Mouse (Mus musculus): ENCODE measurements around the gene Ufsp1.

Ufsp1 gene

GRCm38 (mm10) chr5:137333512-137334174 lies 39.2 kb downstream of the Ufsp1 start, which contains the start of gene Slc12a9:
Slc12a9 (minus strand) TSS chr5:137333597.
- peak; percentile 93 for DNase-seq (ENCODE audit: low read depth, low spot score)

- no peak for DNase-seq (ENCODE audit: low read depth, low spot score)
Observed at GRCm38 (mm10) chr5:137334317-137334716, 39.9 kb downstream of the Ufsp1 start.

GRCm38 (mm10) chr5:137335066-137335465 lies 40.6 kb downstream of the Ufsp1 start:
- no peak for DNase-seq (ENCODE audit: low read depth, low spot score)

- DNase-seq (ENCODE audit: low read depth, low spot score): no peak
Observed at GRCm38 (mm10) chr5:137337190-137337589, 42.8 kb downstream of the Ufsp1 start.

DNA sequence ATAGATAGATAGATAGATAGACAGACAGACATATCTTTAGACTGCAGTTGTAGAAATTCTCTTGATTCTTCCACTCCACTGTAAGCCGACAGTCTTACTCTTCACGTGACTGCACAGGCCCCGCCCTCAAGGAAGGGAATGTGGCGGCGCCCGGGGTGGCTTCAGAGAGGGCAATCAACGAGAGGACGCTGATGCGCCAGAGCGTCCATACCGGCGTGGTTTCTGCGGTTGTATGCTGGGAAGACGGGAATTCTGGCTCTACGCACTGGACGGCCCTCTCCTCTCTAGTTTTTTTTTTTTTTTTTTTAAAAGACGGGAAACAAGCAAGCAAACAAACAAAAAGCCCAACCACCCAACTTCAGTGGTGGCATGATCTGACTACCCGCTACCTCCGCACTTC lies 43.8 kb downstream of the Ufsp1 start:
- peak; percentile 72 for DNase-seq (ENCODE audit: low read depth, low spot score)

DNA sequence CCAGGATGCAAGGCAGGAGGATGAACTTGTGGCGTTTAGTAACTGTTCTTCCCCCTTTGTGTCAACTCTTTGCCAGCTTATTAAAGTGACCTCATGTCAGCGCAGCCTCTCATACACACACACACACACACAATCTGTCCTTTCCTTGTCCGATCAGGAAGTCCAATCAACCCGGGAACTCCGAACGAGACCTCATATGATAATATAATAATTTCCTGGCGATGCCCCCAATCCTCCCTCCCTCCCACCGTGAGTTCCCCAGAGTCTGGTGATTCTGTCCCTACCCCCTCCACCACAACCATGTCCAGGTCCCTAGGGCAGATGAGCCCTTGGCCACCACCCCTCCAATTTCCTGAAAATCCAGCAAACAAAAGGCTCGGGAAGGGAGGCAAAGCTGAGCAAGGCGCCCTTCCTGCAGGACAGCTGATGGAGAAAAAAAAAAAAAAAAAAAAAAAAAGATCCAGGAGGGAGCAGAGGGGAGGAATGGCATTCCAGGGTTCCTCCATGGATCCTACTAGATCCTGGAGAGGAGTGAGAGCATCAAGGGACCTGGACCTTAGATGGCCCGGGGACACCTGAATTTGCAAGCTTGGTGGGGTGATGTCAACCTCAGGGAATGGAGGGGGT lies 44.3 kb downstream of the Ufsp1 start:
- DNase-seq (ENCODE audit: low read depth, low spot score): no peak

GRCm38 (mm10) chr5:137339290-137339979 lies 45.0 kb downstream of the Ufsp1 start:
- DNase-seq (ENCODE audit: low read depth, low spot score): no peak

GRCm38 (mm10) chr5:137340222-137340621 lies 45.8 kb downstream of the Ufsp1 start:
- DNase-seq (ENCODE audit: low read depth, low spot score): no peak

DNA sequence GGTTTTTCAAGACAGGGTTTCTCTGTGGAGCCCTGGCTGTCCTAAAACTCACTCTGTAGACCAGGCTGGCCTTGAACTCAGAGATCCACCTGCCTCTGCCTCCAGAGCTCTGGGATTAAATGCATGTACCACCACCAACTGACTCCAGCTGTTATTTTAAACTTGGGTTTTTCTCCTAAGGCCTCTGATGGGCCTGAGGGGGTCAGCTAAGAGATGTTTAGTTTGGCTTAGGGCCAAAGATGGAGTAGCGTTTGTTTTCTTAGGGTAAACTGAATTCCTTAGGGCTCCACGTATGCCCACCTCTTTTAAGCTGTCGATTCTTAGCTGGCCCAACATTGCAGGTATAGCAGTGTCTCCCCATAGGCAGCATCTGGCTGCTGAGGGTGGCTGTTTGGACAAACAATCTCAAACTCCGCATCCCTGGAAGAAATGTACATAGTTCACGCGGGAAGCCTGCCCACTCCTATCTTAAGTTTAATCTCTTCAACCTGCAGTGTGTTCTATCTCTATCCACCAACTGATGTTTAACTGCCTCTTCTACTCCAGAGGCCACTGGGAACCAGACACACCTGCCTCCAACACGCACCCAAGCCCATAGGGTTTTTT lies 48.1 kb downstream of the Ufsp1 start:
- no peak for DNase-seq (ENCODE audit: low read depth, low spot score)

DNA sequence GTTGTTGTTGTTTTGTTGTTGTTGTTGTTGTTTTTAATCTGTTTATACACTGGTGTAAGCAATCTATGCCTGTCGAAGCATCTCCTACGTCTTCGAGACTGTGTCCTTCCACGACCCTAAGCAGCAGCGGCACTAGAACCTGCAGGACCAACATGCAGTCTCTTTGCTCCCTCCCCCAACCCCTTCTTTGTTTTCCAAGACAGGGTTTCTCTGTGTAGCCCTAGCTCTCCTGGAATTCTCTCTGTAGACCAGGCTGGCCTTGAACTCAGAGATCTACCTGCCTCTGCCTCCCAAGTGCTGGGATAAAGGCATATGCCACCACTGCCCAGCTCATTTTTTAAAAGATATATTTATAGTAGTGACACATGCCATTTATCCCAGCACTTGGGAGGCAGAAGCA lies 49.0 kb downstream of the Ufsp1 start:
- no peak for DNase-seq (ENCODE audit: low read depth, low spot score)

GRCm38 (mm10) chr5:137343869-137344268 lies 49.4 kb downstream of the Ufsp1 start:
- no peak for DNase-seq (ENCODE audit: low read depth, low spot score)
